Mouse (Mus musculus) thymus, postnatal 10 days (tissue): ENCODE data around the gene Raph1.

Experiments used
- DNase-seq, 2 experiments: peaks; one replicate each; pipeline ENCODE4 v3.0.0; 2021; ENCODE audit warnings: low spot score in 2 of 2

Raph1 gene

DNA sequence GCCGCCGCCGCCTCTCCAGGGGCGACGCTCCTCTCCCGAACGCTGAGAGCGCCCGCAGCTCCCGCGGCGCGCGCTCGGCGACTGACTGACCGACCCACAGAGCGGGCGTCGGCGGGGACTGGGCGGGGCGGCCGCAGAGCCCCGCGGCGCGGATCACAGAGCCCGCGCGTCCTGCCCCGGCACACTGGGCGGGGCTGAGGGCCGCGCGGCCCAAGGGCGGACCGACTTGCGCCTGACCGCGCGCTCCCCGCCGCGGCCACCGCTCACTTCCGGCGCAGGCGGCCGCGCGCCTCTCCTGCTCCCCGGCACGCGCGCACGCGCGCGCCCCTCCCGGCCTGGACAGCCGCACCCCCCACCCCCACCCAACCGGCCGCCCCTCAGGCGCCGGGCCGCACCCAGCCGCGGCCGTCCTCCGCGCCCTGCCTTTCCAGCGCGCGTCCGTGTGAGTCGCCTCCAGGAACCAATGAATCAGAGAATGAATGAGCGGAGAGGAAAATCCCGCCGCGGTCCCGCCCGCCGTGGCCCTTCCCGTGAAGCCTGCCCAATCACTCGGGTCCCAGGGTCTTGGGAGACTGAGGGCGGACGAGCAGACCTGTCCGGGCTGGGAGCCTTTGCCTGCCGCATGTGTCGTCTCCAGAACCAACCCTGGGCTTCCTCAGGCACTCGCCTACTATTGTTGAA is at the start of gene Raph1:
Gene Raph1, minus strand, starts transcription at position 474 of the 681 bp plus-strand sequence.
- peak in 1 of 2 experiments; percentile 30 for DNase-seq

DNA sequence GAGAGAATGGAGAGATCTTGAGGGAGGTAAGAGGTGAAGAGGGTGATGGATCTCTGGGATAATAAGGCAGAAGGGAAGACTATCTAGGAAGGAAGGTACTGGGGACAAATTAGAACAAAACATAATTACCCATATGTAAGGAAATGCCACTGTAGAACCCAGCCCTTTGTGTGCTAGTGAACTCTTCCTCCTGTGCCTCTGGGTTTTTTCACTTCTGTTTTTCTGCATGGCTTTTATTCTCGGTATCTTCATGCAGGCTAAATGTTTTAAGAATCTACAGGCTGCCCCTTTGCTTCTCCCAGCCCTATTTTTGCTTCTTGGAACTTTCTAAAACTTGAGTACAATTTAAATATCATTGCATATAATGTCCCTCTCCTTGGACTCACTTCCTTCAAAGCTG is 48.8 kb upstream of the Raph1 start:
- DNase-seq = no peak

DNA sequence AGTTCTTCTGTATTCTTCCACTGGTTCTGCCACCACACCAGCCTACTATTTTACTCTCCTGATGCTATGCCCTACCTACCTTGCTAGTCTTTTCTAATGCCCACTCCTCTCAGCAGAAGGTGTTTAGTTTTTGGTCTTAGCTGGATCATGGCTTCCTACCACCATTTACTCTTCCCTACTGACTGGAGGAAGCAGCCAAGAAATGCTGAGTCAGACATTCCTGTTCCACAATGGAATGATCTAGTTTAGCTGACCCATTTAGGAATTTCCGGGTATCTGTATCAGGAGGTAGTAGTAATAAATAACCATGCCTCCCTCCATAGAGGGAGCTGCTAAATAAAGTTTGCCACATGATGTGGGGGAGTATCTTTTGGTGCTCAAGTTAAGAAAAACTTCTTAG is 48.0 kb upstream of the Raph1 start:
- no peak for DNase-seq

DNA sequence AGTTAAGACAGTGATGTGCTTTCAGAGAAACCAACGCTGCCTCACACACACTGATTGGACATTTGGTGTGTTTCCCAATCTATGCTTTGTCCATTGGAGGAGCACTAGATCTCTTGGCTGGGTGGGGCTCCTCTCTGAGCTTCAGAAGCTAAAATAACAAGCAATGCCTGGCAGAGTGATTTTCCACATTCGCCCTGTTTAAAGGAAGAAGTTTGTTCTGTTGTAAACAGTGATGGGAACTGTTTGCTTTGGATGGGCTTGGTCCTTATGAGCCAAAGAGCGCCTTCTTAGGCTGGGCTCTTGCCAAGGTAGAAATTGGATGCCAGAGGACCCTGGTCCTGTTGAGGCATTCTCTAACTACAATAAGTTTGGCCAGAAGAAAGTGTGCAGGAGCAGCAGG is 45.1 kb upstream of the Raph1 start:
- no peak for DNase-seq

DNA sequence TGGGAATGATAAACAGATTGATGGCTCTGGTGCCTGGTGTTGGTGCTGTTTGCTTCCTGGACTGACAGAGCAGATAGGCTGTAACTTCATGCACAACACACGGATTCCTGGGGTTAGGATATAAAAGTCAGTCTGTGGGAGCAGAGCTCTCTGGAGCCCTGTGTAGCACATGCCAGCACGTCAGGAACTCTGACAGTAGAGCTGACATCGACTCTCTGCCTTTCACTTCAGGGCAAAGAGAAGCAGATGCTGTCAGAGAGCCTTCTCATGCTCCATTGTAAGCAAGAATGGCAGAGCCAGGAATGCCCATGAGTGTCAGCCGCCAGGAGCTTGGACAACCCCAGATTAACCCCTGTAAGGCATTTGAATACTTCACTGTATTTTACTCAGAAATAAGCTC is 43.7 kb upstream of the Raph1 start:
- no peak for DNase-seq

DNA sequence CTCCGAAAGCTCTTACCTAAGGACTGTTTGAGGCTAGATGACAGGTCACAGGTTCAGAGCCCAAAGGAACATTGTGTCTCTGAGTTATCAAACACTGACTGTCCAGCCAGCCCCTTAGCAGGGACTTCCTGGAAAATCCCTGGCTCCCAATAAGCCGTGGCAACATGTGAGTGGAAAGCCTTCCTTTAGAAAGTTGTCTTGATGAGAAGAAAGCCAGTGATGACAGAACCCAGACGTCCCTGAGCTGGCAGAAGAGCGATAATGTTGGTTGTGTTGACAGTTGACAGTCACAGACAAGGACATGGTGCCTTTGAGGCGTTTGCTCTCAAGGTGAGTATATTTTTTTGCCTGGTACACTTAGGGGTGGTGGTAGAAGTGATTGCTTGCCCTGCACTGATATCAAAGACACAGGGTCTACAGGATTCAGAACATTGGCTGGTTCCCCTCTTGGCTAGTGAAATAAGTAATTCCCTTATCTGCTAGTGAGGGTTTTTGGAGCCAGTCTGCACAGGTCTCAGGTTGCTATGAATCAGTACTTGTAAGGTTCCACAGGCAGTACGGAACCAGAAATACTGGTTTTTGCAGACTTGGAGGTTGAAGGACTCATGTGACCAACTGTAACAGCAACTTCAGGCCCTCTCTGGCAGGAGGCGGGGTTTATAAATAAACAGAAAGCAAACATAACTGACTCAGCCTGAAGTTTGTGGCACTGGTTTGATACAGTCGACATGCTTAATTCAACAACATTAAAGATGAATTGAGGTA is 42.3 kb upstream of the Raph1 start:
- no peak for DNase-seq

DNA sequence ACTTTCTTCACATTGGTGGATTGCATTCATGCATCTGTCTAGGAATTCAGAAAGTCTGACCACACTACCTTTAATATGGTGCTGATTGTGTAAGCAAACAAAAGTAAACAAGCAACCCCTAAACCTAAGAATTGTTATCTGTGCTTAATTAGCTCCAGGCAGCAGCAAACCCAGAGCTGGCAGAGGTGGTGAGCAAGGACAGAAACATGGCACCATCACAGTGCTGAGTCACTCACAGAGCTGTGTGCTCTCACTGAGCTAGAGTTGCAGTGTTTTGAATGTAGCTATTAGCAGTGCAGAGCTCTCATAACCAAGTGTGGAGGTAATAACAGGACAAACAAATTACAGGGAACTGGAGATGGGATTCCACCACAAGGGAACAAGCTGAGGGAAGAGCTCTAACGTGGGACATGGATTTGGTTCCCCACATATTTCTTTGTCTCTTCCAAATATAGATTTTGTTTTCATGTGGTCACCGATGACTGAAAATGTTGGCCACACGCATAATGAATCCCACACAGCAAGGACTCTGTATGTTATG is 37.6 kb upstream of the Raph1 start:
- DNase-seq = no peak

GRCm38 (mm10) chr1:60600682-60601081 is 33.8 kb upstream of the Raph1 start:
- no peak for DNase-seq

DNA sequence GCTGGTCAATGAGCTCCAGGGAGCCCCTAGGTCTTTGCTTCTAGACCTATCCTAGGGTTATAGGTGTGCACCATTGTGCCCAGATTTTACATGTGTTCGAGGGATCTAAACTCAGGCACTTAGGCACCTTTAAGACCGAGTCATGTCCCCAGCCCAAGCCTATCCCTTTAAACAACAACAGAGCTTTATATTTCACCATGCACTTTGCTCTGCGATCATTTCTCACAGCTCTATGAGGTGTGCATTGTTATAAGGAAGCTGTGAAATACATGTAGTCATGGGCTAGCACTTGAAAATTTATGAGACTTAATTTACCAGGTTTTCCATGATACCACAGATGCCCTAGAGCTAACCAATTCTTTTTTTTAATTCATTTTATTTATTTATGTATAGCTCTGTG is 33.0 kb upstream of the Raph1 start:
- no peak for DNase-seq

- DNase-seq = no peak
These were observed 32.3 kb upstream of the Raph1 start for GRCm38 (mm10) chr1:60599013-60599701.

DNA sequence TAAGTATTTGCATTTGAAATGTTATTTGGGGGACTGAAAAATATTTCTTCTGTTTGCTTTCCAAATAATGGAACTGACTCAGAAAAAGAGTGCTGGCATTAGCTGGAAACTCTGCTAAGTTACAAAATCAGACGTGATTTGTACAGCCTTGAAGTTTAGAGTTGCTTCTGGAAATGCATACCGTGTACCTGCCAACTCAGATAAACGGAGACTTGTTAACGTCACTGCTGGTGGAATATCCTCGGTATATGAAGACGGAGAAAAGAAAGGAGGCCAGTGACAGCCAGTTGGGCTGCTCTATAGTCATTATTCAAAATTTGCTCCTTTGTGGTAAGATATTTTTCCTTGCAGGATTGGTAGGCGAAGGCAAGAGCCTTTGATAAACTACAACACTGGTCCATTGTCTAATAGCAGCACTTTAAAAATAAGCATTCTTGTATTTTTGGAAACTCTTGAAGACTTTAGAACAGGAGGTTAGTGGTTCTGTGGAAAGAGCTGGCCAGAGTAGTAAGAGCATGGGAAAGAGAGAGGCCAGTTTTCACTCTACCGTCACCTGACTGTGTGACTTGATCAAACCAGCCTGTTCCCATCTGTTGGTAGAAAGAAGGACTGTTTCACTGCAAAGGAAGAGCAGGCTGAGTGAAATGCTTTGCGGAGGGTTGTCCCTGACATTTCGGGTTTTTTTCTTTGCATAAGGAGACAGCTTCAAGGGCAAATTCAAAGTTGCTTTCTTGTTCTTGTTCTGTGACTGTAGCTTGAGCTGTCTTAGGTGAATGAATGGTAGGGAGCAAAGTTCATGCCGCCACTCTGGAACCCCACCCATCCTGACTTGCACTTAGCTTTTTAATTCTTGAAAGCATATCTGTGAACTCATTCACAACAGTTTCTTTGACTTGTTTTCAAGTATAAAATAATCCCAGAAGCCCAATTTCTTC is 29.7 kb upstream of the Raph1 start:
- DNase-seq = no peak

GRCm38 (mm10) chr1:60593101-60593500 is 26.2 kb upstream of the Raph1 start:
- DNase-seq = no peak

GRCm38 (mm10) chr1:60588887-60589629 is 22.2 kb upstream of the Raph1 start:
- no peak for DNase-seq

DNA sequence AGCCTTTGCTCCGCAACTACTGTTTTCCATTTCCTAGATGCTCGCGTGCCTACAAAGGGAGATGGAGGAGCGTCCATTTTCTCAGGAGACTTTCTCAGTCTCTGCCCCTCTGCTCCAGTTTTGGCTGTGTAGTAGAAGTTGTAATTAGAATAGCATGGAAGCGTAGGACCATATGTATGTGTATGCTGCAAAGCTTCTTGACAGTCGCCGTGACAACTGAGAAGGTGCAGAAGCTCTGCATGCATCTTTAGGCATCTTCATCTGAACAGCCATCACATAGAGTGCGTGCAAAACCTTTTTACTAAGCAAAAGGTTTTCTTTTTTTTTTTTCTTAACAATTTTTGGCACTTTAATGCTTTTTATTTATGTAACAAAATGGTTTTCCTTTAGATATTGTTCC is 14.1 kb upstream of the Raph1 start:
- no peak for DNase-seq

DNA sequence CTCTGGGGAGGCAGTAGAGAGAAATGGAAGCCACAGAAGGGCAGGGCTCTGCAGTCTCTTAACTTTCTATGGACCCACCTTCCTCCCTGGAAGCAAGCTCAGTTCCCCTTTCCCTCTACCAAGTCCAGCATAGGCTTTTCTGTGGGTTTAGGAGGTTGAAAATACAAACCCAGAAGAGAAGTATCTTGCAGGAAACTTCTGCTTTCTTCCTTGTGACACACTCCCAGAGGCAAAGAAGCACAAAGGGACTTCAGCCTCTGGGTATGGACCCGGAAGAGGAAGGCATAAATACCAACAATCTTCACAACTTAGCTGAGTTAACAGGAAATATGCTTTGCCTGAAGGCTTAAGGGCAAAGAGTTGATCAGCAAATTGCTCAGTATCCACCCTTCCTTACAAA is 13.0 kb upstream of the Raph1 start:
- peak in 1 of 2 experiments; percentile 12 for DNase-seq

DNA sequence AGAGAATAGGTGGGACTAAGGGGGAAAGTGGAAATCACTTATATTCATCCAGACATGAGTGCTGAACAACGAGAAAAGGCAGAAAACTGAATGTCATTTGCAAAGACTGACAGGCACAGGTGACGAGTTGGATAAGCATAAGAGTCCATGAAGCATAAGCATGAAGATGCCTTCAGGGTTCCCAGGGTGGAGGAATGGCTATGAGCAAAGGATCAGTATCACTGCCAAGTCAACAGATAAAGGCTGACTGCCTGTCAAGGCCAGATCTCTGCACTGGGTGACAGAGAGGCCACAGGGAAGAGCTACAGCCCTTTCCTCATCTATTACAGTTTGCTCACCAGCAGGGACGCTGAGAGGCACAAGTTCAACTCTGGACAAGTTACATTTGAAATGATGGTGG is 5.8 kb upstream of the Raph1 start:
- DNase-seq = no peak

DNA sequence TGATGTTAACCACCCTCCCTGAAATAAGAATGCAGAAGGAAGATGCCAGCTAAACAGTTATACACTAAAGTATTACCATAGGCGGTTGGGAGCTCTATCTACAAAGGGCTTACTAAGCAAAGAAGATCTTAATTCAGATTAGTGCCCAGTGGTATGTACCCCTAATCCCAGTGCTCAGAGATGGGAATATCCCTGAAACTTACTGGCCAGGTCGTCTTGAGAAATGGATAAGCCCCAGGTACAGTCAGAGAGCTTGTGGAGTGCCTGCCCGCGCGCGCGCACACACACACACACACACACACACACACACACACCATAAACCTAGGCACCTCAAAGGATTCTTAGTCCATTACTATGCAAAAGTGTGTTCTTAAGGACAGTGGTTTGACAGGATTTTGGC is 2.8 kb upstream of the Raph1 start:
- DNase-seq = no peak

DNA sequence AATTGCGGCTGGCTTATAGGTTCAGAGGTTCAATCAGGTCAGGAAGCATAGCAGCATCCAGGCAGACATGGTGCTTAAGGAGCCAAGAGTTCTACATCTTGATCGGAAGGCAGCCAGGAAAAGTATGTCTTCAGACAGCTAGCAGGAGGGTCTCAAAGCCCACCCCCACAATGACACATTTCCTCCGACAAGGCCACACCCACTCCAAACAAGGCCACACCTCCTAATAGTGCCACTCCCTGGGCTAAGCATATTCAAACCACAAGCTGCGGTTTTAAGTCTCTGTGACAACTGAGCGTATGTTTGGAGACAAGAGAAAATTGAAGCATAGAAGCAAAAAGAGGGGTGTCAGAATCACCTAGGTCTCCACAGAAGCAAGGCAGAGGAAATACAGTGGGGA is 2.3 kb upstream of the Raph1 start:
- DNase-seq = no peak

- DNase-seq = no peak
These were observed 417 bp upstream of the Raph1 start for GRCm38 (mm10) chr1:60567321-60567720.

DNA sequence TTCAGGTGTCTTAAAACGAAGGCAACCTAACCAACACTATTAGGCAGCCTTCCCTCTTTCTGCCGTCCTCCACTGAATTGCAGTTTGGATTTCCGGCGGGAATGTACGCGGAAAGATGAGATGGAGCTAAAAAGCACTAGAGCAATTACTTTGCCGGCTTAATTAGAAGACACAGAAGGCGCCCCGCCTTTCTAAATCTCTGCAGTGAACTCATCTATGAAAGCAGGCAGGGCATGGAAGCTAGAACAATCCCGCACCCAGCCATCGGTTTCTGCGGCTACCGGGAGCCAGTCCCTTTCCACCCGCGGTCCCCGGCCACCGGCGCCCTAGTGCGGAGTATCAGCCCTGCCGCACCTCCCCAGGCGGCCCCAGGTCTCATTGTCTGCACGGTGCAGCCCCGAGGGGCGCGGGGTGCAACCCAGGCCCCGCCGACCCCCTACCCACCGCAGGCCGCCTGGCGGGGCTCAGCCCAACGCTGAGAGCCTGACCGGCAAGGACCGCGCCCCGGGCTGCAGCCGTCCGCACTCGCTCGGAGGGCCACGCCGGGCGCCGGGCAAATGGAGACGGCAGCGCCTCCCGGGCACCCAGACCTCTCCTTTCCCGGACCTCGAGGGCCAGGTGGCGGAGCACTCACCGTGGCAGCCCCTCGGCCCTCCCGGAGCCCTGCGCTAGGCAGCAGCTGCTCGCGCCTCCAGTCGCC is 823 bp downstream of the Raph1 start:
- DNase-seq = peak in 1 of 2 experiments; percentile 30
